Mouse (Mus musculus): ENCODE measurements at regions not wholly inside any gene's neighbourhood (a gene's known extent, or its start where the extent isn't known, plus 50 kb on each side); places are given as distances from the start of the nearest gene placed in this dataset.

GRCm38 (mm10) chr11:86881710-86882109, 74.2 kb upstream of the Dhx40 start:
- H3K9me3 ChIP-seq (ENCODE audit: low read length) = no peaks in the 10 kb centered on the region
- H3K4me1 ChIP-seq (ENCODE audit: insufficient read depth) = no peaks in the 10 kb centered on the region

DNA sequence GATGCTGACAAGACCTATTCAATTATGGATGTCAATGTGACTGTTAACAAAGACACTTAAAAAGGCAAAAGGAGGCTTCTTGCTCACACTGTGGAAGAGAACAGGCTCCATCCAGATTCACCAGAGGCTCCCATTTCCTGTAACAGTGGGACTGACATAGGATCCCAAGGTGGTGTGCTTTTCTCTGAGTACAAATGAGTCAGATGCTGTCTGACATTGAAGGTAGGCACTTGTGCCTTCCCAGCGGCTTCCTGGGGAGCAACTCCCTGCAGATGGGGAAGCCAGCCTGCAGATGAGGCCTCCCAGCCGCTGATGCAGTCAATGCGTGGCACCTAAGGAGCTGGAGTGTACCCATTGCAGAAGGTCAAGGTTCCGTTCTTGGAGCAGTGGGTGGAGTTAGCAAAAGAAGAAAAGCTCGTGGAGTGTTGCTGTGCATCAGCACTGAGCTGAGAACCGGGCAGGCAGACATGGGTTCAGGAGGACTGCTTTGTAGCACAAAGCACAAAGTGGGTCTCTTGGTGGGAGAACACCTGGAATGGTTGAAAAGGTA, 71.9 kb upstream of the Dhx40 start:
- H3K4me3 ChIP-seq (ENCODE audit: low read depth, low read length) = no peak overlapping the region
- ATAC-seq = no peak; the same call in 1 of the 2 replicates
- H3K9ac ChIP-seq = no peak overlapping the region
- no peaks in the 10 kb centered on the region for H3K36me3 ChIP-seq (ENCODE audit: insufficient read depth)
- H3K4me2 ChIP-seq (ENCODE audit: low read depth) = no peak overlapping the region
- no peak for TF ChIP-seq CTCF (IDR thresholded peaks at IDR 0.05; ENCODE audit: low read depth)
- no peak for DNase-seq
- no peak overlapping the region for H3K27ac ChIP-seq (ENCODE audit: low read depth, low read length)
- WGBS = 73% methylated on average over 6 of the region's 6 CpGs
- H3K27me3 ChIP-seq (ENCODE audit: insufficient read depth, low read length) = no peaks in the 10 kb centered on the region
- no peaks in the 10 kb centered on the region for H3K4me1 ChIP-seq (ENCODE audit: insufficient read depth)
- H3K9me3 ChIP-seq (ENCODE audit: low read length) = no peaks in the 10 kb centered on the region

More at GRCm38 (mm10) chr11:86881710-86882109, 74.2 kb upstream of the Dhx40 start:
- no peak for ATAC-seq
- no peaks in the 10 kb centered on the region for H3K36me3 ChIP-seq (ENCODE audit: insufficient read depth)
- no peak overlapping the region for H3K4me3 ChIP-seq (ENCODE audit: low read depth, low read length)
- H3K4me2 ChIP-seq (ENCODE audit: low read depth) = no peak overlapping the region
- H3K27me3 ChIP-seq (ENCODE audit: insufficient read depth, low read length) = no peaks in the 10 kb centered on the region
- no peak for DNase-seq
- H3K27ac ChIP-seq (ENCODE audit: low read depth, low read length) = no peak overlapping the region
- TF ChIP-seq CTCF (IDR thresholded peaks at IDR 0.05; ENCODE audit: low read depth) = 0 out of 2 replicates have a peak, but pooled peaks have one; percentile 9
- H3K9ac ChIP-seq = no peak overlapping the region

- no peak overlapping the region for H3K9ac ChIP-seq
- H3K9me3 ChIP-seq (ENCODE audit: low read length) = no peaks in the 10 kb centered on the region
- H3K4me3 ChIP-seq (ENCODE audit: low read depth, low read length) = no peak overlapping the region
- DNase-seq = no peak
- H3K4me1 ChIP-seq (ENCODE audit: insufficient read depth) = 0 out of 2 replicates have a peak, but pooled peaks cover 3% of the 10 kb centered on the region
- no peaks in the 10 kb centered on the region for H3K27me3 ChIP-seq (ENCODE audit: insufficient read depth, low read length)
- H3K4me2 ChIP-seq (ENCODE audit: low read depth) = no peak overlapping the region
- H3K36me3 ChIP-seq (ENCODE audit: insufficient read depth) = no peaks in the 10 kb centered on the region
- 87% methylated on average over 11 of the region's 11 CpGs for WGBS
- no peak for ATAC-seq
- peak; percentile 24; the same call in 1 of the 2 replicates for TF ChIP-seq CTCF (IDR thresholded peaks at IDR 0.05; ENCODE audit: low read depth)
- H3K27ac ChIP-seq (ENCODE audit: low read depth, low read length) = no peak overlapping the region
Observed at GRCm38 (mm10) chr11:86878327-86879065, 71.0 kb upstream of the Dhx40 start.

DNA sequence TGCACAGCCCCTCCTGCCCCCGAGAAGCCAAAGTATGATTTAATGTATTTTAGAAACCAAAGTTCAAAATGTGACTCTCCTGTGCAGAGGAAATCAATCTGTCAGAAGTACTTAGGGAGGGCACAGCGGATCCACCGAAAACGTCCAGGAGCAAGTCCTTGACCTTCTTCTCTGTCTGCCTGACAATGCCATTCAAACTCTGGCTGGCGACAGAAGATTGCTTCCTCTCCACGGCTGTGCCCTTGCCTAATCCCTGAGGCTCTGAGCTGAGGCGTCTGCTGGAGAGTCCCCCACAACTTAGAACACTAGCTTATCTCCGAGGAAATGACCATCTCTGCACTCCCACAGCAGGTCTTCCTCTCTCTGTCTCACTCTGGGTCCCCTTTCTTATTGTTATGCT, 69.0 kb upstream of the Dhx40 start:
- H3K27me3 ChIP-seq (ENCODE audit: insufficient read depth, low read length) = no peaks in the 10 kb centered on the region
- TF ChIP-seq CTCF (IDR thresholded peaks at IDR 0.05; ENCODE audit: low read depth) = no peak
- DNase-seq (no peak), ATAC-seq (no peak)
- no peak overlapping the region for H3K4me2 ChIP-seq (ENCODE audit: low read depth)
- no peak overlapping the region for H3K27ac ChIP-seq (ENCODE audit: low read depth, low read length)
- no peaks in the 10 kb centered on the region for H3K9me3 ChIP-seq (ENCODE audit: low read length)
- no peak overlapping the region for H3K4me3 ChIP-seq (ENCODE audit: low read depth, low read length)
- H3K36me3 ChIP-seq (ENCODE audit: insufficient read depth) = no peaks in the 10 kb centered on the region
- no peak overlapping the region for H3K9ac ChIP-seq
- 50% methylated on average over 8 of the region's 8 CpGs for whole genome bisulfite sequencing
- H3K4me1 ChIP-seq (ENCODE audit: insufficient read depth) = peaks cover 8% of the 10 kb centered on the region; the same call in 1 of the 2 replicates

- DNase-seq (no peak), ATAC-seq (no peak)
- no peaks in the 10 kb centered on the region for H3K27me3 ChIP-seq (ENCODE audit: insufficient read depth, low read length)
- H3K9ac ChIP-seq = no peak overlapping the region
- peaks cover 8% of the 10 kb centered on the region; the same call in 1 of the 2 replicates for H3K4me1 ChIP-seq (ENCODE audit: insufficient read depth)
- peak; percentile 22; the same call in 1 of the 2 replicates for TF ChIP-seq CTCF (IDR thresholded peaks at IDR 0.05; ENCODE audit: low read depth)
- no peak overlapping the region for H3K4me3 ChIP-seq (ENCODE audit: low read depth, low read length)
- H3K27ac ChIP-seq (ENCODE audit: low read depth, low read length) = no peak overlapping the region
- WGBS = 89% methylated on average over 1 of the region's 1 CpGs
- H3K9me3 ChIP-seq (ENCODE audit: low read length) = no peaks in the 10 kb centered on the region
- no peak overlapping the region for H3K4me2 ChIP-seq (ENCODE audit: low read depth)
- no peaks in the 10 kb centered on the region for H3K36me3 ChIP-seq (ENCODE audit: insufficient read depth)
Observed at GRCm38 (mm10) chr11:86875738-86876137, 68.2 kb upstream of the Dhx40 start.

DNA sequence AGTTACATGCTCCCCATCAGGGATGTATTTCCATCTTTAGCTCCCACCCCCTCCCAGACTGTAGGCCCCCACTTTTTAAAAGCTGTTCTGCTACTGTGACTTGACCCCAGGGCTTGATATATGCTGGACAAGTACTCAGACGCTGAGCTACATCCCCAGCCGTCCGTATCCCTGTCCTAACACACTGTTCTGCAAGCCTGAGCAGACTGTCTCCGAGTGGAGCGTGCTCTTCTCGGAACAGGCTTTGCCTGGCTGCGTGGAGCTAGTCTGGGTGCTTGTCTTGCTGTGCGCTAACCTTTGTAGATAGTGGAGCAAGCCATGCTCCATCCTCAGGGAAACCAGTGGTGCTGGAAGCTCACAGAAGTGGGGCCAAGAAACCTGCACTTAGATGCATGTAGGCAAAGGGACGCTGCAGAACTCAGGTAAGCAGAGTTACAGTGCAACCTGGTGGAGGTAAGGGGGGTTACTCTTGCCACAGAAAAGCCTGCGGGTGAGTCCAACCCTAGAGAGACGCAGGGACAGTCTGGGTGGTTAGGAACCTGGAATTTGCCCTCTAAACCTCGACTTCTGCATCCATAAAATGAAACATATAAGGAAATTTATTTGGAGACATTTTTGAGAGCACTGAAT, 67.2 kb upstream of the Dhx40 start:
- peak; percentile 72 for DNase-seq
- H3K4me3 ChIP-seq (ENCODE audit: low read depth, low read length) = no peak overlapping the region
- peak; percentile 71 for TF ChIP-seq CTCF (IDR thresholded peaks at IDR 0.05; ENCODE audit: low read depth)
- no peaks in the 10 kb centered on the region for H3K9me3 ChIP-seq (ENCODE audit: low read length)
- no peaks in the 10 kb centered on the region for H3K36me3 ChIP-seq (ENCODE audit: insufficient read depth)
- 70% methylated on average over 12 of the region's 12 CpGs for WGBS
- H3K4me1 ChIP-seq (ENCODE audit: insufficient read depth) = peaks cover 8% of the 10 kb centered on the region; the same call in 1 of the 2 replicates
- H3K9ac ChIP-seq = no peak overlapping the region
- H3K27me3 ChIP-seq (ENCODE audit: insufficient read depth, low read length) = no peaks in the 10 kb centered on the region
- H3K4me2 ChIP-seq (ENCODE audit: low read depth) = no peak overlapping the region
- peak; percentile 87 for ATAC-seq
- H3K27ac ChIP-seq (ENCODE audit: low read depth, low read length) = 0 out of 2 replicates have a peak overlapping the region, but pooled peaks have one; percentile 45

DNA sequence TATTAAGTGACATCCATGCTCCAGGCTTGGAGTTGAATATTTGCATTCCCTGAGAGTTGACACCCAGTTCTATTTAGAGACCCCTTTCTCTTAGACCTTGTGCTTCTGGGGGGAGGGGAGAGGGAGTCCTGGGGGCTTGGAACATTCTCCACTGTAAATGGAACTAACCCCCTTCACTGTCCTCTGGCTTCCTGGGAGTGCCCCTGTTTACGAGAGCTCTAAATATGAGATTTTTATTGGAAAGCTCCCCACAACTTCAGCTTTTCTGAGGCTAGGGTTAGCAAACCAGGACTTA, 65.8 kb upstream of the Dhx40 start:
- H3K27me3 ChIP-seq (ENCODE audit: insufficient read depth, low read length) = no peaks in the 10 kb centered on the region
- no peaks in the 10 kb centered on the region for H3K36me3 ChIP-seq (ENCODE audit: insufficient read depth)
- no peaks in the 10 kb centered on the region for H3K9me3 ChIP-seq (ENCODE audit: low read length)
- H3K4me1 ChIP-seq (ENCODE audit: insufficient read depth) = peaks cover 8% of the 10 kb centered on the region; the same call in 1 of the 2 replicates
- H3K27ac ChIP-seq (ENCODE audit: low read depth, low read length) = peak overlapping the region; percentile 51; the same call in 1 of the 2 replicates
- no peak overlapping the region for H3K4me3 ChIP-seq (ENCODE audit: low read depth, low read length)
- DNase-seq = no peak
- TF ChIP-seq CTCF (IDR thresholded peaks at IDR 0.05; ENCODE audit: low read depth) = no peak
- 26% methylated on average over 1 of the region's 1 CpGs for WGBS
- no peak; the same call in 1 of the 2 replicates for ATAC-seq
- H3K4me2 ChIP-seq (ENCODE audit: low read depth) = no peak overlapping the region
- no peak overlapping the region for H3K9ac ChIP-seq

Data from forebrain, postnatal 0 days (tissue).